Mouse (Mus musculus): ENCODE data around the gene Nccrp1. TPM values are rescaled to one million over a fixed set of nuclear protein-coding genes. Genes with fewer than 3 reads are reported as not detected.
A peak's percentile ranks its signal among the peaks of the same experiment; 100 is the strongest.
"Not testable (repeated sequence)": the region's sequence is repeated elsewhere in the genome, so short reads cannot be mapped to it uniquely, and the experiment has no call there.

The Nccrp1 gene
- polyA plus RNA-seq, 1 experiment from 2014 or later = not detected

- no peaks in the 10 kb centered on the region for H3K36me3 ChIP-seq (ENCODE audit: control insufficient read depth, insufficient read depth)
- H3K9ac ChIP-seq (ENCODE audit: low read depth, low read length) = no peak overlapping the region
- TF ChIP-seq CTCF (IDR thresholded peaks at IDR 0.05; ENCODE audit: low read depth) = no peak
Measured at GRCm38 (mm10) chr7:28511441-28511840, 35.6 kb downstream of the Nccrp1 start.

DNA sequence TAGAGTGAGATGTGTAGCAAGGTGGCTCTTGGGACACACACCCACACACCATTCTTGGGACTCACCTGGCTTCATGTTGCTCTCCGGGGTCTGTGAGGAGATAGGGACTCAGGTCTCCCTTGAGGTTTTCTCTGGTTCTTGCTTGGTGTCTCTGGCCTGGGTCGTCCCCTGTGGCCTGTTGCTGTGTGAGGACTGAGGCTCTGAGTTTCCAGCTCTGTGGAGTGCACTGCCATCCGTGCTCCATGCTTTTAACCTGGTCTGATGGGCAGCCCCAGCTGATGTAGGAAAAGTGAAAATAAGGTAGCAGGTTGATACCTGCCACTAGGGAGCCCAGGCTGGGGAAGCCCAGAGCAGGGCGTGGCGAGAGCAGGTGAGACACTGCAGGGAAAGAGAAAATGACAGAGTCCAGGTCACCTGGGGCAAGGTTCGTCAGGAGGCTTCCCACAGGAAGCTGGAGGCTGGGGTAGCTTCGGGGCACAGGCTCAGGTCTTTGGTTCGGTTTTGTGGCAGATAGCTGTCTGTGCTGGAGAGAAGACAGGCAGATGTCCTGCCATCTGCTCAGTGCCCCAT is 36.6 kb downstream of the Nccrp1 start, which contains the start of gene Ifnl2:
Gene Ifnl2 (minus strand): TSS at position 51 of the 570 bp plus-strand sequence.
- not testable (repeated sequence) for H3K27ac ChIP-seq (ENCODE audit: low read depth, low read length); H3K27me3 ChIP-seq (replicated peaks; ENCODE audit: control insufficient read depth, insufficient read depth, low read length); H3K36me3 ChIP-seq (ENCODE audit: control insufficient read depth, insufficient read depth); H3K4me3 ChIP-seq (ENCODE audit: low read depth, low read length); H3K9ac ChIP-seq (ENCODE audit: low read depth, low read length); H3K4me1 ChIP-seq (replicated peaks; ENCODE audit: control insufficient read depth, insufficient read depth, low read length); H3K9me3 ChIP-seq (ENCODE audit: control insufficient read depth)
- TF ChIP-seq CTCF (IDR thresholded peaks at IDR 0.05; ENCODE audit: low read depth) = peak; percentile 26
- whole genome bisulfite sequencing = 46% methylated on average over 8 of the region's 8 CpGs
- 0 out of 2 replicates have a peak within 1 kb of the TSS, but pooled peaks have one; percentile 21 for H3K4me2 ChIP-seq (replicated peaks; ENCODE audit: low read depth)
- ATAC-seq = peak; percentile 61; the same call in 1 of the 2 replicates

More at GRCm38 (mm10) chr7:28511441-28511840, 35.6 kb downstream of the Nccrp1 start:
- Histone ChIP-seq H3K4me2 (replicated peaks; ENCODE audit: low read depth) (no peak overlapping the region), H3K27ac (ENCODE audit: low read depth, low read length) (no peak overlapping the region), H3K4me3 (ENCODE audit: low read depth, low read length) (no peak overlapping the region), H3K9me3 (ENCODE audit: control insufficient read depth) (no peaks in the 10 kb centered on the region), H3K4me1 (replicated peaks; ENCODE audit: control insufficient read depth, insufficient read depth, low read length) (no peaks in the 10 kb centered on the region), H3K27me3 (replicated peaks; ENCODE audit: control insufficient read depth, insufficient read depth, low read length) (no peaks in the 10 kb centered on the region)
- 68% methylated on average over 8 of the region's 8 CpGs for WGBS
- no peak for ATAC-seq

GRCm38 (mm10) chr7:28509121-28509520 is 37.9 kb downstream of the Nccrp1 start:
- H3K4me1 ChIP-seq (replicated peaks; ENCODE audit: control insufficient read depth, insufficient read depth, low read length); H3K9me3 ChIP-seq (ENCODE audit: control insufficient read depth); H3K9ac ChIP-seq (ENCODE audit: low read depth, low read length); H3K4me2 ChIP-seq (replicated peaks; ENCODE audit: low read depth); ATAC-seq; H3K36me3 ChIP-seq (ENCODE audit: control insufficient read depth, insufficient read depth); H3K27ac ChIP-seq (ENCODE audit: low read depth, low read length); H3K27me3 ChIP-seq (replicated peaks; ENCODE audit: control insufficient read depth, insufficient read depth, low read length); H3K4me3 ChIP-seq (ENCODE audit: low read depth, low read length): not testable (repeated sequence)
- 100% methylated on average over 1 of the region's 2 CpGs for WGBS

- WGBS = 5% methylated on average over 5 of the region's 5 CpGs
- ATAC-seq = no peak
Measured at GRCm38 (mm10) chr7:28505585-28505984, 41.5 kb downstream of the Nccrp1 start.

DNA sequence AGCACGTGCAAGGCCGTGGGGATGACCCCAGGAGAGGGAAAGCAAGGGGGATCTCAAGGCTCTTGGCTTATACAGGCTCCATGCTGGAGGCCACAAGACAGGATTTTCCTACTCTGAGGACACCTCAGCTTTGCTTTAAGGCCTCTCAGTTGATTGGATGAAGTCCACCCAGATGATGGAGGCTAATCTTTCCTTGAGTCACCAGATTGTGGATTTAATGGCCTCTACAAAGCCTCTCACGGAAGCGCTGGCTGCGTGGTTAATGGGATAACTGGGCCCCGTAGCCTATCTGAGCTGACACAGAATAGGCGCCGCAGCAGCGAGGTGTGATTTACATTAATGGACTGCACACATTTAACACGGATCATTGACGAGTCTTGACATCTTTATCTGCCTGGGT is 51.6 kb downstream of the Nccrp1 start:
- 76% methylated on average over 11 of the region's 11 CpGs for WGBS
- TF ChIP-seq CTCF (IDR thresholded peaks at IDR 0.05; ENCODE audit: low read depth) = no peak
- Histone ChIP-seq H3K36me3 (ENCODE audit: control insufficient read depth, insufficient read depth) (no peaks in the 10 kb centered on the region), H3K27me3 (replicated peaks; ENCODE audit: control insufficient read depth, insufficient read depth, low read length) (no peaks in the 10 kb centered on the region), H3K4me2 (replicated peaks; ENCODE audit: low read depth) (no peak overlapping the region), H3K9ac (ENCODE audit: low read depth, low read length) (no peak overlapping the region), H3K4me3 (ENCODE audit: low read depth, low read length) (no peak overlapping the region), H3K9me3 (ENCODE audit: control insufficient read depth) (no peaks in the 10 kb centered on the region), H3K4me1 (replicated peaks; ENCODE audit: control insufficient read depth, insufficient read depth, low read length) (no peaks in the 10 kb centered on the region), H3K27ac (ENCODE audit: low read depth, low read length) (no peak overlapping the region)
- no peak for ATAC-seq

More at GRCm38 (mm10) chr7:28505585-28505984, 41.5 kb downstream of the Nccrp1 start:
- Histone ChIP-seq H3K4me3 (ENCODE audit: low read depth, low read length) (no peak overlapping the region), H3K36me3 (ENCODE audit: control insufficient read depth, insufficient read depth) (no peaks in the 10 kb centered on the region), H3K27ac (ENCODE audit: low read depth, low read length) (no peak overlapping the region), H3K27me3 (replicated peaks; ENCODE audit: control insufficient read depth, insufficient read depth, low read length) (no peaks in the 10 kb centered on the region), H3K4me2 (replicated peaks; ENCODE audit: low read depth) (no peak overlapping the region), H3K9me3 (ENCODE audit: control insufficient read depth) (no peaks in the 10 kb centered on the region), H3K9ac (ENCODE audit: low read depth, low read length) (no peak overlapping the region), H3K4me1 (replicated peaks; ENCODE audit: control insufficient read depth, insufficient read depth, low read length) (no peaks in the 10 kb centered on the region)
- TF ChIP-seq CTCF (IDR thresholded peaks at IDR 0.05; ENCODE audit: low read depth) = no peak

Small RNA genes lying within 50 kb of the gene (microRNA-seq; reads per million reads assigned to microRNA genes)
- gene Mir7049 = not detected

Other genes with a start within 250 kb of the Nccrp1 start
- gene Dll3, start 245.0 kb downstream of the Nccrp1 start, polyA plus RNA-seq (2015; fragmentation: Nextera tagmentation; extraction: Ambion mirVana) = 0.90 and 0.95 TPM in 2 replicates
- 68.8 and 69.7 TPM in 2 replicates for gene Timm50, start 235.2 kb downstream of the Nccrp1 start, polyA plus RNA-seq (2015; fragmentation: Nextera tagmentation; extraction: Ambion mirVana)
- 32.5 and 34.6 TPM in 2 replicates for gene Supt5, start 208.5 kb downstream of the Nccrp1 start, polyA plus RNA-seq (2015; fragmentation: Nextera tagmentation; extraction: Ambion mirVana)
- 695 and 702 TPM in 2 replicates for gene Rps16, start 196.6 kb downstream of the Nccrp1 start, polyA plus RNA-seq (2015; fragmentation: Nextera tagmentation; extraction: Ambion mirVana)
- 10.6 and 11.9 TPM in 2 replicates for gene Plekhg2, start 174.7 kb downstream of the Nccrp1 start, polyA plus RNA-seq (2015; fragmentation: Nextera tagmentation; extraction: Ambion mirVana)
- gene Zfp36, start 167.0 kb downstream of the Nccrp1 start, polyA plus RNA-seq (2015; fragmentation: Nextera tagmentation; extraction: Ambion mirVana) = 57.3 and 61.5 TPM in 2 replicates
- gene Med29, start 154.5 kb downstream of the Nccrp1 start, polyA plus RNA-seq (2015; fragmentation: Nextera tagmentation; extraction: Ambion mirVana) = 42.7 and 44.2 TPM in 2 replicates
- 54.6 and 60.6 TPM in 2 replicates for gene Paf1, start 154.3 kb downstream of the Nccrp1 start, polyA plus RNA-seq (2015; fragmentation: Nextera tagmentation; extraction: Ambion mirVana)
- gene Gmfg, start 109.8 kb downstream of the Nccrp1 start, polyA plus RNA-seq (2015; fragmentation: Nextera tagmentation; extraction: Ambion mirVana) = 33.6 and 35.0 TPM in 2 replicates
- gene Lrfn1, start 95.3 kb downstream of the Nccrp1 start, polyA plus RNA-seq (2015; fragmentation: Nextera tagmentation; extraction: Ambion mirVana) = 0.55 and 0.82 TPM in 2 replicates
- not detected in 2 replicates for gene Ifnl2, start 36.8 kb downstream of the Nccrp1 start, polyA plus RNA-seq (2015; fragmentation: Nextera tagmentation; extraction: Ambion mirVana)
- not detected in 2 replicates for gene Ifnl3, start 24.4 kb downstream of the Nccrp1 start, polyA plus RNA-seq (2015; fragmentation: Nextera tagmentation; extraction: Ambion mirVana)
- gene Sycn, start 6.4 kb downstream of the Nccrp1 start, polyA plus RNA-seq (2015; fragmentation: Nextera tagmentation; extraction: Ambion mirVana) = 17.0 and 23.4 TPM in 2 replicates
- gene Samd4b, start 50.9 kb upstream of the Nccrp1 start, polyA plus RNA-seq (2015; fragmentation: Nextera tagmentation; extraction: Ambion mirVana) = 12.4 and 13.4 TPM in 2 replicates
- gene Pak4, start 50.9 kb upstream of the Nccrp1 start, polyA plus RNA-seq (2015; fragmentation: Nextera tagmentation; extraction: Ambion mirVana) = 17.2 and 19.7 TPM in 2 replicates
- not detected in 2 replicates for gene Acp7, start 84.1 kb upstream of the Nccrp1 start, polyA plus RNA-seq (2015; fragmentation: Nextera tagmentation; extraction: Ambion mirVana)
- gene Fbxo27, start 145.6 kb upstream of the Nccrp1 start, polyA plus RNA-seq (2015; fragmentation: Nextera tagmentation; extraction: Ambion mirVana) = 0.37 and 0.90 TPM in 2 replicates
- gene Fbxo17, start 169.6 kb upstream of the Nccrp1 start, polyA plus RNA-seq (2015; fragmentation: Nextera tagmentation; extraction: Ambion mirVana) = 1.6 and 1.8 TPM in 2 replicates
- gene Mrps12, start 194.6 kb upstream of the Nccrp1 start, polyA plus RNA-seq (2015; fragmentation: Nextera tagmentation; extraction: Ambion mirVana) = 98.7 and 101 TPM in 2 replicates
- 8.6 and 9.9 TPM in 2 replicates for gene Sars2, start 194.7 kb upstream of the Nccrp1 start, polyA plus RNA-seq (2015; fragmentation: Nextera tagmentation; extraction: Ambion mirVana)
- gene Ccer2, start 208.9 kb upstream of the Nccrp1 start, polyA plus RNA-seq (2015; fragmentation: Nextera tagmentation; extraction: Ambion mirVana) = not detected in 2 replicates
- 76.8 and 79.2 TPM in 2 replicates for gene Sirt2, start 219.5 kb upstream of the Nccrp1 start, polyA plus RNA-seq (2015; fragmentation: Nextera tagmentation; extraction: Ambion mirVana)
- gene Nfkbib, start 220.3 kb upstream of the Nccrp1 start, polyA plus RNA-seq (2015; fragmentation: Nextera tagmentation; extraction: Ambion mirVana) = 33.1 and 33.2 TPM in 2 replicates
- gene Rinl, start 241.7 kb upstream of the Nccrp1 start, polyA plus RNA-seq (2015; fragmentation: Nextera tagmentation; extraction: Ambion mirVana) = 1.6 and 2.2 TPM in 2 replicates

All from intestine, postnatal 0 days (tissue).